Mouse (Mus musculus) lung, postnatal 0 days (tissue): ENCODE measurements around the gene Zfr.

ENCODE experiments used
- CTCF ChIP-seq: IDR thresholded peaks from 2 replicates; pipeline ENCODE4 v1.5.1; 2016; ENCODE audit warnings: antibody characterized with exemption, mild to moderate bottlenecking
- EP300 ChIP-seq: IDR thresholded peaks from 2 replicates; pipeline ENCODE4 v1.6.1; 2016; ENCODE audit warnings: antibody characterized with exemption, mild to moderate bottlenecking, control low read depth

- TF ChIP-seq CTCF (no peak), EP300 (peak; percentile 96)
Observed at GRCm38 (mm10) chr15:12218583-12219382, 101.2 kb downstream of the Zfr start.
